Mouse (Mus musculus) cortical plate, adult 2 months (tissue): ENCODE data around the gene Ppp1r35. TPM values are rescaled to one million over a fixed set of nuclear protein-coding genes. Genes with fewer than 3 reads are reported as not detected.

Experiments
- H3K27ac ChIP-seq: fragments of 200-500 bp; 2 replicates; pipeline ENCODE4 v1.5.1; 2012; ENCODE audit warnings: low read length, control low read depth, inconsistent platforms; ENCODE audit not compliant: insufficient read depth
- H3K4me1 ChIP-seq: fragments of 200-500 bp; 2 replicates; pipeline ENCODE4 v1.6.1; 2011; ENCODE audit warnings: low read length; ENCODE audit not compliant: control insufficient read depth, insufficient read depth
- H3K4me3 ChIP-seq: fragments of 200-500 bp; 2 replicates; pipeline ENCODE4 v1.5.1; 2011; ENCODE audit warnings: mild to moderate bottlenecking, low read length, control low read depth; ENCODE audit not compliant: insufficient read depth
- CTCF ChIP-seq: fragments of 200-500 bp; IDR thresholded peaks from 2 replicates; pipeline ENCODE4 v1.5.1; 2011; ENCODE audit warnings: mild to moderate bottlenecking, control low read depth, low read length; ENCODE audit not compliant: insufficient read depth; ENCODE audit errors: extremely low read depth
- POLR2A ChIP-seq: fragments of 200-500 bp; IDR thresholded peaks from 2 replicates; pipeline ENCODE4 v1.6.1; 2011; ENCODE audit warnings: mild to moderate bottlenecking, low read length, control low read depth; ENCODE audit not compliant: insufficient read depth; ENCODE audit errors: extremely low read depth
- polyA plus RNA-seq: library from polyadenylated mRNA; depleted of rRNA; stranded (reverse); fragments of >200 nt; gene quantifications from 2 replicates; pipeline ENCODE4 v1.2.3, GENCODE M21; 2012; rRNA removed

Gene Ppp1r35
- polyA plus RNA-seq, 1 experiment: 27.6 TPM

GRCm38 (mm10) chr5:137822602-137823001 is 44.0 kb downstream of the Ppp1r35 start:
- Histone ChIP-seq H3K27ac (no peak overlapping the region), H3K4me3 (no peak overlapping the region), H3K4me1 (no peaks in the 10 kb centered on the region)
- TF ChIP-seq CTCF (no peak), POLR2A (no peak)

GRCm38 (mm10) chr5:137823455-137824045 is 44.9 kb downstream of the Ppp1r35 start:
- H3K27ac ChIP-seq: no peak overlapping the region
- H3K4me3 ChIP-seq: no peak overlapping the region
- no peak for TF ChIP-seq CTCF
- H3K4me1 ChIP-seq: no peaks in the 10 kb centered on the region

- H3K4me3 ChIP-seq: no peak overlapping the region
- no peak overlapping the region for H3K27ac ChIP-seq
- TF ChIP-seq POLR2A (no peak), CTCF (no peak)
- no peaks in the 10 kb centered on the region for H3K4me1 ChIP-seq
These were observed 46.4 kb downstream of the Ppp1r35 start for GRCm38 (mm10) chr5:137825030-137825429.

- Histone ChIP-seq H3K4me3 (no peak overlapping the region), H3K4me1 (no peaks in the 10 kb centered on the region), H3K27ac (no peak overlapping the region)
- TF ChIP-seq CTCF: no peak
- TF ChIP-seq POLR2A: no peak
These were observed 47.3 kb downstream of the Ppp1r35 start for GRCm38 (mm10) chr5:137825971-137826370.

GRCm38 (mm10) chr5:137826421-137826820 is 47.8 kb downstream of the Ppp1r35 start:
- TF ChIP-seq POLR2A: no peak
- no peaks in the 10 kb centered on the region for H3K4me1 ChIP-seq
- no peak overlapping the region for H3K4me3 ChIP-seq
- H3K27ac ChIP-seq: no peak overlapping the region

GRCm38 (mm10) chr5:137828694-137829093 is 50.0 kb downstream of the Ppp1r35 start:
- no peak overlapping the region for H3K27ac ChIP-seq
- no peaks in the 10 kb centered on the region for H3K4me1 ChIP-seq
- no peak for TF ChIP-seq CTCF
- no peak for TF ChIP-seq POLR2A
- H3K4me3 ChIP-seq: no peak overlapping the region

Other genes with a start within 250 kb of the Ppp1r35 start
- gene Epo, start 245.6 kb upstream of the Ppp1r35 start, polyA plus RNA-seq: not detected in 2 replicates
- 653 and 687 TPM in 2 replicates for gene Gnb2, start 245.3 kb upstream of the Ppp1r35 start, polyA plus RNA-seq
- gene Actl6b, start 225.3 kb upstream of the Ppp1r35 start, polyA plus RNA-seq: 179 and 199 TPM in 2 replicates
- gene Tfr2, start 209.0 kb upstream of the Ppp1r35 start, polyA plus RNA-seq: 22.3 and 25.5 TPM in 2 replicates
- 45.1 and 45.3 TPM in 2 replicates for gene Mospd3, start 177.8 kb upstream of the Ppp1r35 start, polyA plus RNA-seq
- gene Pcolce, start 165.1 kb upstream of the Ppp1r35 start, polyA plus RNA-seq: 12.6 and 13.6 TPM in 2 replicates
- gene Fbxo24, start 149.8 kb upstream of the Ppp1r35 start, polyA plus RNA-seq: 0.23 and 0.29 TPM in 2 replicates
- 11.5 and 15.0 TPM in 2 replicates for gene Lrch4, start 149.7 kb upstream of the Ppp1r35 start, polyA plus RNA-seq
- gene Gm20605, start 149.7 kb upstream of the Ppp1r35 start, polyA plus RNA-seq: 11.0 and 12.6 TPM in 2 replicates
- gene Sap25, start 137.5 kb upstream of the Ppp1r35 start, polyA plus RNA-seq: 24.6 and 26.0 TPM in 2 replicates
- 0.09 and 0.25 TPM in 2 replicates for gene Irs3, start 133.1 kb upstream of the Ppp1r35 start, polyA plus RNA-seq
- gene Agfg2, start 94.1 kb upstream of the Ppp1r35 start, polyA plus RNA-seq: 35.7 and 36.7 TPM in 2 replicates
- gene Nyap1, start 37.2 kb upstream of the Ppp1r35 start, polyA plus RNA-seq: 69.7 and 74.8 TPM in 2 replicates
- 365 and 366 TPM in 2 replicates for gene Tsc22d4, start 33.1 kb upstream of the Ppp1r35 start, polyA plus RNA-seq
- 37.8 and 38.1 TPM in 2 replicates for gene Mepce, start 8.8 kb downstream of the Ppp1r35 start, polyA plus RNA-seq
- gene Zcwpw1, start 8.9 kb downstream of the Ppp1r35 start, polyA plus RNA-seq: 11.3 and 12.6 TPM in 2 replicates
- 1.1 and 1.3 TPM in 2 replicates for gene Pilra, start 57.4 kb downstream of the Ppp1r35 start, polyA plus RNA-seq
- gene Pilrb1, start 79.3 kb downstream of the Ppp1r35 start, polyA plus RNA-seq: 0.08 TPM in 1 of 2 replicates, not detected in the other
- 0.42 and 0.44 TPM in 2 replicates for gene Pilrb2, start 93.0 kb downstream of the Ppp1r35 start, polyA plus RNA-seq
- 1.2 and 1.6 TPM in 2 replicates for gene Cyp3a13, start 142.8 kb downstream of the Ppp1r35 start, polyA plus RNA-seq
- 47.0 and 57.3 TPM in 2 replicates for gene Gjc3, start 184.2 kb downstream of the Ppp1r35 start, polyA plus RNA-seq
- gene Azgp1, start 202.7 kb downstream of the Ppp1r35 start, polyA plus RNA-seq: 0.10 TPM in 1 of 2 replicates, not detected in the other
- gene Smok3a, start 242.4 kb downstream of the Ppp1r35 start, polyA plus RNA-seq: not detected in 2 replicates
- not detected in 2 replicates for gene Smok3b, start 242.6 kb downstream of the Ppp1r35 start, polyA plus RNA-seq